Mouse (Mus musculus) MEL (cell line): ENCODE measurements at regions not wholly inside any gene's neighbourhood (a gene's known extent, or its start where the extent isn't known, plus 50 kb on each side); places are given as distances from the start of the nearest gene placed in this dataset.

Experiments used
- DNase-seq: peaks from one replicate; pipeline ENCODE4 v3.0.0; 2011; ENCODE audit warnings: low read depth, low spot score
- H3K27ac ChIP-seq: 2 replicates; pipeline ENCODE4 v1.5.1; 2012; ENCODE audit warnings: low read depth, mild to moderate bottlenecking, control low read depth, low read length, moderate library complexity; ENCODE audit not compliant: control insufficient read depth
- H3K27me3 ChIP-seq, 2 experiments: fragments of 150-350 bp in 1 of 2; sonication (generic) in 1 of 2; 2 replicates each; pipeline ENCODE4 v1.6.1; 2012; ENCODE audit warnings: low read length in 2 of 2, mild to moderate bottlenecking in 2 of 2, improper control_type of control experiment in 1 of 2, moderate library complexity in 1 of 2; ENCODE audit not compliant: insufficient read depth in 2 of 2, control insufficient read depth in 1 of 2
- H3K36me3 ChIP-seq, 2 experiments: 2 replicates each; pipeline ENCODE4 v1.6.1; 2012 to 2014; ENCODE audit warnings: low read length in 2 of 2, improper control_type of control experiment in 1 of 2, inconsistent platforms in 1 of 2, mild to moderate bottlenecking in 1 of 2; ENCODE audit not compliant: insufficient read depth in 2 of 2, control insufficient read depth in 1 of 2
- H3K4me1 ChIP-seq, 2 experiments: fragments of 150-350 bp in 1 of 2; sonication (generic) in 1 of 2; 2 replicates each; pipeline ENCODE4 v1.6.1; 2012; ENCODE audit warnings: low read length in 2 of 2, improper control_type of control experiment in 1 of 2, mild to moderate bottlenecking in 1 of 2; ENCODE audit not compliant: insufficient read depth in 2 of 2, control insufficient read depth in 1 of 2
- H3K4me3 ChIP-seq, 2 experiments: fragments of 150-350 bp in 1 of 2; sonication (generic) in 1 of 2; 2 replicates each; pipeline ENCODE4 v1.5.1; 2012; ENCODE audit warnings: low read depth in 2 of 2, low read length in 2 of 2, mild to moderate bottlenecking in 2 of 2, moderate library complexity in 2 of 2, control low read depth in 1 of 2, improper control_type of control experiment in 1 of 2; ENCODE audit not compliant: control insufficient read depth in 1 of 2, insufficient read depth in 1 of 2
- H3K79me2 ChIP-seq: 2 replicates; pipeline ENCODE4 v1.6.1; 2012; ENCODE audit warnings: mild to moderate bottlenecking, low read length, moderate library complexity; ENCODE audit not compliant: control insufficient read depth, poor library complexity, insufficient read depth
- H3K9ac ChIP-seq: 2 replicates; pipeline ENCODE4 v1.6.1; 2012; ENCODE audit warnings: low read depth, mild to moderate bottlenecking, control low read depth, low read length, moderate library complexity; ENCODE audit not compliant: control insufficient read depth, poor library complexity, severe bottlenecking
- H3K9me3 ChIP-seq: fragments of 150-350 bp; sonication (generic); replicated peaks from 2 replicates; pipeline ENCODE4 v1.6.1; 2012; ENCODE audit warnings: mild to moderate bottlenecking, low read length, improper control_type of control experiment, moderate library complexity; ENCODE audit not compliant: insufficient read depth
- ELF1 ChIP-seq: IDR thresholded peaks from 2 replicates; pipeline ENCODE4 v1.6.1; 2014; ENCODE audit warnings: low read depth, mild to moderate bottlenecking, inconsistent platforms, low read length, improper control_type of control experiment, moderate library complexity
- EP300 ChIP-seq, 2 experiments: IDR thresholded peaks; 2 replicates each; pipeline ENCODE4 v1.6.1; 2011; ENCODE audit warnings: improper control_type of control experiment in 2 of 2, low read length in 2 of 2, low read depth in 1 of 2, mild to moderate bottlenecking in 1 of 2
- GATA1 ChIP-seq: IDR thresholded peaks from 2 replicates; pipeline ENCODE4 v1.6.1; 2011; ENCODE audit warnings: low read depth, low read length, improper control_type of control experiment
- MAX ChIP-seq: IDR thresholded peaks from 2 replicates; pipeline ENCODE4 v1.6.1; 2011; ENCODE audit warnings: low read length, improper control_type of control experiment
- MEF2A ChIP-seq: IDR thresholded peaks from 2 replicates; pipeline ENCODE4 v1.6.1; 2014; ENCODE audit warnings: low read depth, mild to moderate bottlenecking, inconsistent platforms, low read length, improper control_type of control experiment; ENCODE audit not compliant: poor library complexity, insufficient replicate concordance, severe bottlenecking; ENCODE audit errors: extremely low read depth
- MYC ChIP-seq: IDR thresholded peaks from 2 replicates; pipeline ENCODE4 v1.6.1; 2011; ENCODE audit warnings: low read depth, mild to moderate bottlenecking, low read length, improper control_type of control experiment, moderate library complexity
- NRF1 ChIP-seq: IDR thresholded peaks from 2 replicates; pipeline ENCODE4 v1.6.1; 2014; ENCODE audit warnings: low read depth, mild to moderate bottlenecking, inconsistent platforms, low read length, improper control_type of control experiment, moderate library complexity; ENCODE audit not compliant: poor library complexity, insufficient read depth, severe bottlenecking
- POLR2AphosphoS2 ChIP-seq: IDR thresholded peaks from 2 replicates; pipeline ENCODE4 v1.6.1; 2011; ENCODE audit warnings: low read length, improper control_type of control experiment
- RAD21 ChIP-seq: IDR thresholded peaks from 2 replicates; pipeline ENCODE4 v1.6.1; 2011; ENCODE audit warnings: mild to moderate bottlenecking, low read depth, low read length, improper control_type of control experiment
- RCOR1 ChIP-seq: IDR thresholded peaks from 2 replicates; pipeline ENCODE4 v1.6.1; 2012; ENCODE audit warnings: low read depth, mild to moderate bottlenecking, inconsistent platforms, low read length, improper control_type of control experiment
- SIN3A ChIP-seq: IDR thresholded peaks from 2 replicates; pipeline ENCODE4 v1.6.1; 2012; ENCODE audit warnings: low read length, improper control_type of control experiment, inconsistent platforms
- SMC3 ChIP-seq: IDR thresholded peaks from 2 replicates; pipeline ENCODE4 v1.6.1; 2011; ENCODE audit warnings: low read depth, low read length, improper control_type of control experiment
- TAL1 ChIP-seq: IDR thresholded peaks from 2 replicates; pipeline ENCODE4 v1.6.1; 2012; ENCODE audit warnings: mild to moderate bottlenecking, inconsistent platforms, low read length, moderate library complexity, mixed read lengths
- TCF12 ChIP-seq: IDR thresholded peaks from 2 replicates; pipeline ENCODE4 v1.6.1; 2014; ENCODE audit warnings: low read depth, mild to moderate bottlenecking, inconsistent platforms, low read length, improper control_type of control experiment, moderate library complexity
- USF2 ChIP-seq, 2 experiments: IDR thresholded peaks; 2 replicates each; pipeline ENCODE4 v1.6.1; 2011 to 2012; ENCODE audit warnings: improper control_type of control experiment in 2 of 2, low read length in 2 of 2, borderline replicate concordance in 1 of 2, inconsistent platforms in 1 of 2, low read depth in 1 of 2, mild to moderate bottlenecking in 1 of 2; ENCODE audit not compliant: insufficient read depth in 1 of 2
- ZC3H11A ChIP-seq: IDR thresholded peaks from 2 replicates; pipeline ENCODE4 v1.6.1; 2012; ENCODE audit warnings: low read depth, mild to moderate bottlenecking, inconsistent platforms, low read length, improper control_type of control experiment
- ZKSCAN1 ChIP-seq: IDR thresholded peaks from 2 replicates; pipeline ENCODE4 v1.6.1; 2012; ENCODE audit warnings: low read depth, mild to moderate bottlenecking, inconsistent platforms, low read length, improper control_type of control experiment, moderate library complexity

GRCm38 (mm10) chr8:89618089-89618488 lies 574.1 kb upstream of the Sall1 start:
- TF ChIP-seq TCF12, result peak; percentile 23; the same call in 1 of the 2 replicates
- TF ChIP-seq POLR2AphosphoS2, result no peak
- peak in 1 of 2 experiments; percentile 52; a peak in 1 of 4 replicates for TF ChIP-seq EP300 (IDR thresholded peaks at IDR 0.05; ENCODE audit: low read depth in 1 of 2, low read length in 2 of 2)
- Histone ChIP-seq H3K79me2 (no peaks in the 10 kb centered on the region), H3K36me3 (no peaks in the 10 kb centered on the region), H3K27me3 (no peaks in the 10 kb centered on the region), H3K4me1 (no peaks in the 10 kb centered on the region), H3K27ac (peak overlapping the region; percentile 52; the same call in 1 of the 2 replicates), H3K4me3 (no peak overlapping the region), H3K9me3 (no peaks in the 10 kb centered on the region), H3K9ac (no peak overlapping the region)
- peak; percentile 40 for DNase-seq

- Histone ChIP-seq H3K36me3 (no peaks in the 10 kb centered on the region), H3K27ac (no peak overlapping the region), H3K79me2 (no peaks in the 10 kb centered on the region), H3K9ac (no peak overlapping the region), H3K9me3 (no peaks in the 10 kb centered on the region), H3K4me3 (no peak overlapping the region), H3K27me3 (no peaks in the 10 kb centered on the region), H3K4me1 (no peaks in the 10 kb centered on the region)
- TF ChIP-seq ELF1 (no peak), NRF1 (no peak), USF2 (IDR thresholded peaks at IDR 0.05; ENCODE audit: borderline replicate concordance in 1 of 2, insufficient read depth in 1 of 2, low read depth in 1 of 2, low read length in 2 of 2) (no peak), SIN3A (no peak), MEF2A (no peak), RAD21 (no peak), GATA1 (no peak), RCOR1 (no peak), POLR2AphosphoS2 (no peak), ZKSCAN1 (no peak), TAL1 (no peak), ZC3H11A (no peak), SMC3 (no peak), MYC (no peak), MAX (no peak)
- no peak for DNase-seq
Observed at GRCm38 (mm10) chr8:89615863-89616558, 572.0 kb upstream of the Sall1 start.
